Mouse (Mus musculus) myocyte (in vitro differentiated cells): ENCODE data around the gene Thsd7a. TPM values are rescaled to one million over a fixed set of nuclear protein-coding genes. Genes with fewer than 3 reads are reported as not detected.
A peak's percentile ranks its signal among the peaks of the same experiment; 100 is the strongest.

Source experiments
- H3K27me3 ChIP-seq: one replicate; pipeline ENCODE4 v1.6.1; 2011; ENCODE audit not compliant: control insufficient read depth, insufficient read depth, insufficient read length
- H3K36me3 ChIP-seq: one replicate; pipeline ENCODE4 v1.6.1; 2011; ENCODE audit not compliant: control insufficient read depth, insufficient read depth
- H3K4me2 ChIP-seq: one replicate; pipeline ENCODE4 v1.6.1; 2011; ENCODE audit warnings: low read depth, control low read depth
- H3K4me3 ChIP-seq: one replicate; pipeline ENCODE4 v1.5.1; 2011; ENCODE audit warnings: mild to moderate bottlenecking, control low read depth, moderate library complexity
- H3K79me2 ChIP-seq: one replicate; pipeline ENCODE4 v1.6.1; 2011; ENCODE audit not compliant: control insufficient read depth, insufficient read depth
- H3ac ChIP-seq: one replicate; pipeline ENCODE4 v1.6.1; 2011; ENCODE audit not compliant: control insufficient read depth, insufficient read length
- CEBPB ChIP-seq: IDR thresholded peaks from 2 replicates; pipeline ENCODE4 v1.6.1; 2011; ENCODE audit warnings: mild to moderate bottlenecking, moderate library complexity; ENCODE audit not compliant: poor library complexity, insufficient read depth, severe bottlenecking
- E2F4 ChIP-seq: IDR thresholded peaks from one replicate; pipeline ENCODE4 v1.6.1; 2011; ENCODE audit warnings: mild to moderate bottlenecking, control low read depth, moderate library complexity; ENCODE audit not compliant: insufficient read depth
- MAX ChIP-seq: IDR thresholded peaks from one replicate; pipeline ENCODE4 v1.6.1; 2011; ENCODE audit warnings: low read depth, mild to moderate bottlenecking, control low read depth
- MYOD1 ChIP-seq, 3 experiments: IDR thresholded peaks; one replicate each; pipeline ENCODE4 v1.6.1; 2011; ENCODE audit warnings: control low read depth in 2 of 3, low read depth in 2 of 3, mild to moderate bottlenecking in 2 of 3, moderate library complexity in 1 of 3; ENCODE audit not compliant: insufficient read length in 2 of 3, control insufficient read depth in 1 of 3
- MYOG ChIP-seq, 3 experiments: IDR thresholded peaks; one replicate each; pipeline ENCODE4 v1.6.1; 2011; ENCODE audit warnings: control low read depth in 2 of 3, low read depth in 2 of 3, mild to moderate bottlenecking in 2 of 3; ENCODE audit not compliant: insufficient read length in 2 of 3, control insufficient read depth in 1 of 3, insufficient read depth in 1 of 3
- POLR2A ChIP-seq: IDR thresholded peaks from one replicate; pipeline ENCODE4 v1.6.1; 2011; ENCODE audit warnings: low read depth, mild to moderate bottlenecking, control low read depth, moderate library complexity; ENCODE audit not compliant: insufficient read length
- POLR2AphosphoS2 ChIP-seq: IDR thresholded peaks from one replicate; pipeline ENCODE4 v1.6.1; 2011; ENCODE audit warnings: low read depth, control low read depth; ENCODE audit not compliant: insufficient read length
- REST ChIP-seq: IDR thresholded peaks from one replicate; pipeline ENCODE4 v1.6.1; 2011; ENCODE audit warnings: mild to moderate bottlenecking, control low read depth, moderate library complexity; ENCODE audit not compliant: insufficient read depth, insufficient read length
- SRF ChIP-seq: IDR thresholded peaks from one replicate; pipeline ENCODE4 v1.6.1; 2011; ENCODE audit warnings: low read depth; ENCODE audit not compliant: control insufficient read depth, insufficient read length
- TCF12 ChIP-seq: IDR thresholded peaks from one replicate; pipeline ENCODE4 v1.6.1; 2011; ENCODE audit warnings: mild to moderate bottlenecking, control low read depth; ENCODE audit not compliant: poor library complexity, insufficient read depth, severe bottlenecking
- TCF3 ChIP-seq: IDR thresholded peaks from one replicate; pipeline ENCODE4 v1.6.1; 2011; ENCODE audit warnings: low read depth, control low read depth; ENCODE audit not compliant: insufficient read length
- USF1 ChIP-seq: IDR thresholded peaks from one replicate; pipeline ENCODE4 v1.6.1; 2011; ENCODE audit warnings: low read depth, mild to moderate bottlenecking, control low read depth, moderate library complexity
- polyA plus RNA-seq: library from polyadenylated mRNA; unstranded; fragments of >200 nt; fragmentation: generic; extraction: Trizol; gene quantifications from one replicate; pipeline ENCODE4 v1.2.1, GENCODE M21; 2012; ENCODE audit warnings: missing spikeins

Thsd7a gene
- 5.0 TPM for polyA plus RNA-seq

DNA sequence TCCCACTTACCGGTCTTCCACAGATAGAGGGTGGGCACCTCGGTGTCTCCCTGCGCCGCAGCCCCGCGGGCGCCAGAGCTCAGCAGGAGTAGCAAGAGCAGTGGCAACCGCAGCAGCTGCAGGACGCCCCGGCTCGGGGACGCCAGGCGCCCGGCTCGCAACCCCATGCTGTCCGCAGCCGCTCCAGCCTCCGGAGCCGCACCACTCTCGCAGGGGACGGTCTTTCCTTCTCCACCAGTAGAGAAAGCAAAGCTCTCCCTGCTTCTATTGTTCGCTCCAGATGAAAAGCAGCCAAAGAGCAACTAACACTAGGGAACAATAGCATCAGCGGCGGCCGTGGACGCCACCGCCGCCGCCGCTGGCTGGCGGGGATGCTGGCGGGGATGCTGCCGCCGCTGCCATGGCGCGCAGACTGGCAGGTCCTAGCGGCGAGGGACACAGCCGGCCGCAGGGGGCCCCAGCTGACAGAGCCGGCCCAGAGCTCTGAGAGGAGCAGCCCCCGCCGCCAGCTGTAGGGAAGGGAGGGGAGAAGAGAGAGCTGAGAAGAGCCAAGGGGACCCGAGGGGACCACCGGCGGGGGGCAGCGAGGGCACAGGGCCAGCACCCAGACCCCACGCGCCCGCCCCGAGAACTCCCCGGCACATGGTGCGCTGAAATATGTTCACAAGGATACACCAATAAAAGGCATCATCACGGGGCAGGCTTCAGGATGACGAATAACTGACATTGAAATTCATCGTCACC, at the start of gene Thsd7a:
Thsd7a (minus strand) TSS at position 624 of the 744 bp plus-strand sequence.
- TF ChIP-seq MAX (no peak), MYOD1 (IDR thresholded peaks at IDR 0.05; ENCODE audit: control insufficient read depth in 1 of 3, insufficient read length in 2 of 3, low read depth in 2 of 3) (peak in 2 of 3 experiments; percentile 27 to 57), E2F4 (no peak), POLR2A (peak; percentile 51), MYOG (IDR thresholded peaks at IDR 0.05; ENCODE audit: control insufficient read depth in 1 of 3, insufficient read depth in 1 of 3, insufficient read length in 2 of 3, low read depth in 2 of 3) (peak in 2 of 3 experiments; percentile 77 to 79)
- Histone ChIP-seq H3K4me2 (peak within 1 kb of the TSS; percentile 74), H3K36me3 (no peaks in the 10 kb centered on the region), H3K4me3 (peak within 1 kb of the TSS; percentile 37), H3K79me2 (no peaks in the 10 kb centered on the region), H3K27me3 (no peaks in the 10 kb centered on the region), H3ac (peak within 1 kb of the TSS; percentile 56)

DNA sequence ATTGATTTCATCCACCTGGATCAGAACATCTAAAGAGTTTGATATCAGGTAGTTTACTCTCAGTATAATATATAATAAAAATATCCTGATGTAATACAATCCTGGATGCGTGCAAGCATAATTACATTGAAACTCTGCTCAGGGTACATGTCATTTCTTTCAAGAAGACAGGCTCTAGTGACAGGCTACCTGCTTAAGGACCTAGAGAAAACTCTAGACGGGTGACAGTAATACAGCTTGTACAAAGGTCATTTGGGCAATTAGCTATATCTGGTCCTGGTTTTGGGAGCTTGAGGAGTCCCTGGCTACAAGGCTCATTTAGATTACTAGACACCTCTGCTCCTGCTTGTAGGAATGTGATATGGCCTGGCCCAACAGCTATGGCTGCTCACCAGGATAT, 37.9 kb upstream of the Thsd7a start:
- no peak overlapping the region for H3K4me3 ChIP-seq
- no peaks in the 10 kb centered on the region for H3K79me2 ChIP-seq
- no peaks in the 10 kb centered on the region for H3K27me3 ChIP-seq
- H3ac ChIP-seq, result no peak overlapping the region
- H3K4me2 ChIP-seq, result no peak overlapping the region
- no peak for TF ChIP-seq MYOG (IDR thresholded peaks at IDR 0.05; ENCODE audit: control insufficient read depth in 1 of 3, insufficient read depth in 1 of 3, insufficient read length in 2 of 3, low read depth in 2 of 3)
- TF ChIP-seq MYOD1 (IDR thresholded peaks at IDR 0.05; ENCODE audit: control insufficient read depth in 1 of 3, insufficient read length in 2 of 3, low read depth in 2 of 3), result no peak
- no peak for TF ChIP-seq SRF
- no peak for TF ChIP-seq CEBPB
- no peak for TF ChIP-seq POLR2AphosphoS2
- no peak for TF ChIP-seq POLR2A
- no peak for TF ChIP-seq TCF12
- H3K36me3 ChIP-seq, result no peaks in the 10 kb centered on the region

DNA sequence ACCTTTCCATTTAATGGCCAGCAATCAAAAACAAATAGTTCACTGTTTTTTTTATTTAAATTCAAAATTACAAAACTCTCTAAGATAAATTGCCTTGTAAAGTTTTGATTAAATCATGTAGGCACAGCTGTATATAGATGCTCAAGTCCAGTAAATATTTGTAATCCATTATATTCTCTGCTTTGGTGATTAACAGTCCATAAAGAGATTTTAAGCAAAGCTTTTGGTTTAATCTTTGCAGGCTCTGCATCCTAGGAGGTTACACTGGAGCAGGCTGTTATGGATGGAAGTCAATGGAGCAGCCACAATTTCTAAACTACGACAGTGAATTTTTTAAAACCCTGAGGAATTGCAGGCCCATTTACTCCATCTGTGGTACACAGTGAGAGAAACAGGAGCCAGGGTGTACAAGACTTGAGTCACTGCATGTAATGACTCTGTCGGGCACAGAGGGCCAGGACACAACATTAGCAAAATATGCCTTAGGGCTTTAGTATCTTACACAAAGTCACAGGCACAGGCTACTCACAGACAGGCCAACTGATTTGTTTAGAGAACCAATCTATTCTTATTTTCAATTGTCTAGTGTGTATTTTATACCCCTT, 37.3 kb upstream of the Thsd7a start:
- H3K4me2 ChIP-seq, result no peak overlapping the region
- no peak overlapping the region for H3ac ChIP-seq
- H3K79me2 ChIP-seq, result no peaks in the 10 kb centered on the region
- H3K27me3 ChIP-seq, result no peaks in the 10 kb centered on the region
- no peak overlapping the region for H3K4me3 ChIP-seq
- no peaks in the 10 kb centered on the region for H3K36me3 ChIP-seq
- no peak for TF ChIP-seq TCF3
- no peak for TF ChIP-seq E2F4
- no peak for TF ChIP-seq REST
- no peak for TF ChIP-seq MAX
- TF ChIP-seq CEBPB, result no peak
- TF ChIP-seq POLR2AphosphoS2, result no peak
- TF ChIP-seq MYOG (IDR thresholded peaks at IDR 0.05; ENCODE audit: control insufficient read depth in 1 of 3, insufficient read depth in 1 of 3, insufficient read length in 2 of 3, low read depth in 2 of 3), result no peak
- TF ChIP-seq SRF, result no peak
- no peak for TF ChIP-seq TCF12
- no peak for TF ChIP-seq POLR2A
- no peak for TF ChIP-seq USF1
- TF ChIP-seq MYOD1 (IDR thresholded peaks at IDR 0.05; ENCODE audit: control insufficient read depth in 1 of 3, insufficient read length in 2 of 3, low read depth in 2 of 3), result no peak

DNA sequence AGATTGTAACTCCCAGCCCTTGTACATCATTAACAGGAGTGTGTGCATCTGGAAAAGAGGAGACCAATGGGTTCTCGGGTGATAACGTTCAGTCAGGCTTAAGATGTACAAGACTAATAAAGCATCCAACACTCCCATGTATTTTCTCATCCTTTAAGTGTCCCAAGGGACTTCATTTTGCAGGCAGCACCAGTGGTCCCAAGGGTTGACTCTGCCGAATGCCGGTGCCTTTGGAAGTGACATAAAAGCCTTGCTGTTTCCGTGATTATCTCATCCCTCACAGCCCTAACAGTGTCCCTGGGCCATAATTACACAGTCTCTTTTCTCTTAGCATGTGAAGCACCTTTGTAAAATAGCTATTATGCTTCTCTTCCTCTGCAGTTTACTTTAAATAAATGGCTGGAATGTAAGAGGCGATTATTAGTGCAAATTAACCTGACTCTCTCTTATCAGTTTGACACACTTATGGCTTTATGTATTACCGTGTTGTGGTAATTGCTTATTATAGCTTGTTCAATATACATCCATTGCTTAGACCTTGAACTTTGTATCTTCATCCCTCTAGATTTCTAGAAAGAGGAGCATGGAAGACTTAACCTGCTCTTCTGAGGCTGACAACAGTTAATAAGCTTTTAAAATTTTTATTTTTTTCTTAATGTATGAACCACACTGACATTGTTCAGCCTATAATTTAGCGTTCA, 35.9 kb upstream of the Thsd7a start:
- TF ChIP-seq USF1 (no peak), SRF (no peak), POLR2A (no peak), TCF12 (no peak), MAX (no peak), CEBPB (no peak)
- H3ac ChIP-seq, result no peak overlapping the region

More for the DNA sequence above, 35.9 kb upstream of the Thsd7a start:
- Histone ChIP-seq H3K4me3 (no peak overlapping the region), H3K79me2 (no peaks in the 10 kb centered on the region), H3K4me2 (no peak overlapping the region), H3K27me3 (no peaks in the 10 kb centered on the region), H3K36me3 (no peaks in the 10 kb centered on the region)
